Mouse (Mus musculus) ES-Bruce4 (cell line): ENCODE measurements around the gene Gpr88. TPM values are rescaled to one million over a fixed set of nuclear protein-coding genes. Genes with fewer than 3 reads are reported as not detected.

ENCODE experiments used
- H3K27ac ChIP-seq: 2 replicates; pipeline ENCODE4 v1.5.1; 2012; ENCODE audit warnings: low read length, inconsistent platforms; ENCODE audit not compliant: insufficient read depth
- H3K27me3 ChIP-seq: 2 replicates; pipeline ENCODE4 v1.6.1; 2012; ENCODE audit warnings: mild to moderate bottlenecking, low read length, inconsistent platforms; ENCODE audit not compliant: control insufficient read depth, poor library complexity, insufficient read depth, severe bottlenecking
- H3K36me3 ChIP-seq: 2 replicates; pipeline ENCODE4 v1.6.1; 2012; ENCODE audit warnings: inconsistent platforms, mild to moderate bottlenecking, low read length, moderate library complexity; ENCODE audit not compliant: control insufficient read depth, poor library complexity, insufficient read depth, severe bottlenecking
- H3K4me1 ChIP-seq: one replicate; pipeline ENCODE4 v1.8.1; 2011; ENCODE audit warnings: low read length; ENCODE audit not compliant: control insufficient read depth, insufficient read depth
- H3K4me3 ChIP-seq: 2 replicates; pipeline ENCODE4 v1.5.1; 2011; ENCODE audit warnings: low read depth, mild to moderate bottlenecking, low read length
- H3K9ac ChIP-seq: 2 replicates; pipeline ENCODE4 v1.6.1; 2012; ENCODE audit warnings: low read depth, mild to moderate bottlenecking, inconsistent platforms; ENCODE audit not compliant: poor library complexity, severe bottlenecking
- H3K9me3 ChIP-seq: replicated peaks from 2 replicates; pipeline ENCODE4 v1.6.1; 2012; ENCODE audit warnings: mild to moderate bottlenecking, low read length, inconsistent platforms; ENCODE audit not compliant: control insufficient read depth, poor library complexity, insufficient read depth, severe bottlenecking
- CTCF ChIP-seq: IDR thresholded peaks from one replicate; pipeline ENCODE4 v1.8.1; 2011; ENCODE audit warnings: low read depth, low read length
- EP300 ChIP-seq: IDR thresholded peaks from 2 replicates; pipeline ENCODE4 v1.6.1; 2011; ENCODE audit warnings: low read depth, low read length; ENCODE audit not compliant: insufficient read depth
- POLR2A ChIP-seq: IDR thresholded peaks from one replicate; pipeline ENCODE4 v1.8.1; 2011; ENCODE audit warnings: low read length; ENCODE audit not compliant: insufficient read depth
- polyA plus RNA-seq: library from polyadenylated mRNA; stranded (reverse); fragments of >200 nt; gene quantifications from 2 replicates; pipeline ENCODE4 v1.2.4, GENCODE M21; 2011; ENCODE audit warnings: low read depth; ENCODE audit not compliant: missing spikeins, insufficient read depth, insufficient read length

Gene Gpr88
- polyA plus RNA-seq, 1 experiment = not detected

- Histone ChIP-seq H3K9ac (no peak overlapping the region), H3K36me3 (no peaks in the 10 kb centered on the region), H3K27me3 (no peaks in the 10 kb centered on the region; the same call in 1 of the 2 replicates), H3K9me3 (no peaks in the 10 kb centered on the region), H3K27ac (no peak overlapping the region), H3K4me3 (no peak overlapping the region), H3K4me1 (no peaks in the 10 kb centered on the region)
- TF ChIP-seq EP300 (no peak), POLR2A (no peak)
Observed at GRCm38 (mm10) chr3:116216261-116216660, 37.0 kb downstream of the Gpr88 start.

GRCm38 (mm10) chr3:116211639-116212038 lies 41.7 kb downstream of the Gpr88 start:
- Histone ChIP-seq H3K4me3 (no peak overlapping the region), H3K27ac (no peak overlapping the region), H3K4me1 (no peaks in the 10 kb centered on the region), H3K9me3 (no peaks in the 10 kb centered on the region), H3K27me3 (no peaks in the 10 kb centered on the region; the same call in 1 of the 2 replicates), H3K9ac (no peak overlapping the region), H3K36me3 (no peaks in the 10 kb centered on the region)
- no peak for TF ChIP-seq POLR2A
- TF ChIP-seq CTCF = no peak
- TF ChIP-seq EP300 = no peak

- Histone ChIP-seq H3K36me3 (no peaks in the 10 kb centered on the region), H3K9ac (no peak overlapping the region), H3K27ac (no peak overlapping the region), H3K4me1 (no peaks in the 10 kb centered on the region), H3K9me3 (no peaks in the 10 kb centered on the region), H3K27me3 (no peaks in the 10 kb centered on the region; the same call in 1 of the 2 replicates), H3K4me3 (no peak overlapping the region)
- TF ChIP-seq POLR2A (no peak), EP300 (no peak), CTCF (no peak)
Observed at GRCm38 (mm10) chr3:116210720-116211121, 42.6 kb downstream of the Gpr88 start.

- H3K4me1 ChIP-seq = peaks cover 2% of the 10 kb centered on the region
- no peaks in the 10 kb centered on the region for H3K9me3 ChIP-seq
- no peak overlapping the region for H3K4me3 ChIP-seq
- H3K36me3 ChIP-seq = no peaks in the 10 kb centered on the region
- no peak overlapping the region for H3K27ac ChIP-seq
- no peaks in the 10 kb centered on the region; the same call in 1 of the 2 replicates for H3K27me3 ChIP-seq
- no peak for TF ChIP-seq CTCF
- no peak for TF ChIP-seq EP300
- TF ChIP-seq POLR2A = no peak
- H3K9ac ChIP-seq = no peak overlapping the region
Observed at GRCm38 (mm10) chr3:116209214-116209613, 44.1 kb downstream of the Gpr88 start.

- H3K9me3 ChIP-seq = no peaks in the 10 kb centered on the region
- no peak overlapping the region for H3K27ac ChIP-seq
- H3K27me3 ChIP-seq = no peaks in the 10 kb centered on the region
- H3K4me3 ChIP-seq = no peak overlapping the region
- no peak for TF ChIP-seq EP300
- TF ChIP-seq CTCF = no peak
- no peak for TF ChIP-seq POLR2A
- H3K9ac ChIP-seq = no peak overlapping the region
- H3K36me3 ChIP-seq = no peaks in the 10 kb centered on the region
- H3K4me1 ChIP-seq = peaks cover 2% of the 10 kb centered on the region
Observed at GRCm38 (mm10) chr3:116206306-116206834, 46.9 kb downstream of the Gpr88 start.

- Histone ChIP-seq H3K9ac (no peak overlapping the region), H3K27me3 (no peaks in the 10 kb centered on the region), H3K9me3 (no peaks in the 10 kb centered on the region), H3K4me3 (no peak overlapping the region), H3K27ac (no peak overlapping the region), H3K4me1 (peaks cover 2% of the 10 kb centered on the region), H3K36me3 (no peaks in the 10 kb centered on the region)
- TF ChIP-seq POLR2A = no peak
Observed at GRCm38 (mm10) chr3:116205346-116206219, 47.7 kb downstream of the Gpr88 start.
